Mouse (Mus musculus): ENCODE results near the gene Trit1.

GRCm38 (mm10) chr4:123022896-123023295, 6.5 kb downstream of the Trit1 start:
- TF ChIP-seq CTCF (IDR thresholded peaks at IDR 0.05; ENCODE audit: borderline replicate concordance, extremely low read depth, insufficient read depth, insufficient read length) (0 out of 2 replicates have a peak, but pooled peaks have one; percentile 0), POLR2A (IDR thresholded peaks at IDR 0.05; ENCODE audit: borderline replicate concordance, extremely low read depth, insufficient read depth, insufficient read length, poor library complexity, severe bottlenecking) (no peak)
